Mouse (Mus musculus) embryo, embryonic 11.5 days (tissue): ENCODE data around the gene Celf5.

ENCODE experiments used
- DNase-seq: peaks from one replicate; pipeline ENCODE4 v3.0.0-alpha.2; 2012; ENCODE audit warnings: low read depth, low spot score

The Celf5 gene

GRCm38 (mm10) chr10:81427804-81428506 is 54.6 kb downstream of the Celf5 start:
- DNase-seq = no peak

GRCm38 (mm10) chr10:81427327-81427726 is 55.2 kb downstream of the Celf5 start:
- no peak for DNase-seq

GRCm38 (mm10) chr10:81426897-81427296 is 55.6 kb downstream of the Celf5 start:
- DNase-seq = no peak

GRCm38 (mm10) chr10:81426081-81426671 is 56.3 kb downstream of the Celf5 start:
- no peak for DNase-seq

GRCm38 (mm10) chr10:81425236-81425850 is 57.2 kb downstream of the Celf5 start:
- DNase-seq = no peak

- no peak for DNase-seq
Measured at GRCm38 (mm10) chr10:81424246-81425051, 58.1 kb downstream of the Celf5 start.

GRCm38 (mm10) chr10:81423476-81424245 is 58.8 kb downstream of the Celf5 start:
- DNase-seq = no peak

GRCm38 (mm10) chr10:81422661-81423217 is 59.8 kb downstream of the Celf5 start:
- no peak for DNase-seq

- no peak for DNase-seq
Measured at GRCm38 (mm10) chr10:81422191-81422590, 60.3 kb downstream of the Celf5 start.

- DNase-seq = no peak
Measured at GRCm38 (mm10) chr10:81421797-81422100, 60.8 kb downstream of the Celf5 start.

- DNase-seq = no peak
Measured at GRCm38 (mm10) chr10:81421041-81421796, 61.3 kb downstream of the Celf5 start.

GRCm38 (mm10) chr10:81420191-81420767 is 62.2 kb downstream of the Celf5 start:
- DNase-seq = no peak

GRCm38 (mm10) chr10:81419111-81419928 is 63.2 kb downstream of the Celf5 start:
- no peak for DNase-seq

- DNase-seq = no peak
Measured at GRCm38 (mm10) chr10:81418216-81419070, 64.1 kb downstream of the Celf5 start.

GRCm38 (mm10) chr10:81417227-81418215 is 65.0 kb downstream of the Celf5 start:
- no peak for DNase-seq

GRCm38 (mm10) chr10:81416581-81417226 is 65.8 kb downstream of the Celf5 start:
- DNase-seq = no peak
